Mouse (Mus musculus) C2C12 (cell line): Measurements from ENCODE around the gene Itpripl2.

Source experiments
- CTCF ChIP-seq: IDR thresholded peaks from one replicate; pipeline ENCODE4 v1.5.1; 2011; ENCODE audit not compliant: control insufficient read depth, insufficient read depth, insufficient read length
- MAX ChIP-seq: IDR thresholded peaks from one replicate; pipeline ENCODE4 v1.6.1; 2011; ENCODE audit warnings: mild to moderate bottlenecking, control low read depth
- USF1 ChIP-seq: IDR thresholded peaks from one replicate; pipeline ENCODE4 v1.6.1; 2011; ENCODE audit warnings: low read depth, mild to moderate bottlenecking, control low read depth, moderate library complexity

DNA sequence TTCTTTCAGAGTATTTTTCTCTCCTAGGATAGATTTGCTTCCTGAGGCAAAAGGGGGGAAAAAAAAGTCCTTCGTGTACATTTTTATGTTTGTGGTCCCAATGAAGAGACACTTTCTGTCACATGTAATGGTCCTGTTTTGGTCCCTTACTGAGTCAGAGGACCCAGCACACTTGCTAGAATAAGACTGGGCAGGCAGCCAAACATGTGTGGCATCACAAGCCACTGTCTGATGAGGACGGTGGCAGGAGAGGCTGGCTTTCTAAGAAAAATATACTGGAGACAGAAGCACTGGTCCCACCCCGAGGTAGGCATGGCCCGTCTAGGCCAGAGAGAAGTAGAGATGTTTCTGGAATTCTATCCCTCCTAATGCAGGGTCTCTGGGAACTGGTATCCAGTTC, 38.1 kb downstream of the Itpripl2 start:
- no peak for TF ChIP-seq CTCF
- no peak for TF ChIP-seq USF1
- TF ChIP-seq MAX: no peak
